Mouse (Mus musculus): ENCODE measurements around the gene Vmn1r103. TPM values are rescaled to one million over a fixed set of nuclear protein-coding genes. Genes with fewer than 3 reads are reported as not detected.
"Not testable (repeated sequence)": the region's sequence is repeated elsewhere in the genome, so short reads cannot be mapped to it uniquely, and the experiment has no call there.

The Vmn1r103 gene
- polyA plus RNA-seq (2015; fragmentation: Nextera tagmentation; extraction: Ambion mirVana), result not detected in 2 replicates

- not testable (repeated sequence) for H3K9me3 ChIP-seq (ENCODE audit: low read length); H3K36me3 ChIP-seq (replicated peaks; ENCODE audit: insufficient read depth, low read length); H3K27me3 ChIP-seq (ENCODE audit: insufficient read depth, low read length); H3K4me3 ChIP-seq (ENCODE audit: low read depth, low read length); H3K4me1 ChIP-seq (ENCODE audit: insufficient read depth); ATAC-seq; H3K4me2 ChIP-seq (ENCODE audit: low read depth, low read length); H3K9ac ChIP-seq (replicated peaks); DNase-seq; H3K27ac ChIP-seq (ENCODE audit: low read depth)
- WGBS (ENCODE audit: insufficient replicate concordance), result no CpG with 5 or more reads among the region's 3 CpGs
Observed at GRCm38 (mm10) chr7:20510434-20510833, at the start of gene Vmn1r103. Gene Vmn1r103 (minus strand): TSS chr7:20510534.

- H3K9me3 ChIP-seq (ENCODE audit: low read length); H3K9ac ChIP-seq (replicated peaks); H3K36me3 ChIP-seq (replicated peaks; ENCODE audit: insufficient read depth, low read length); H3K27me3 ChIP-seq (ENCODE audit: insufficient read depth, low read length); ATAC-seq; H3K27ac ChIP-seq (ENCODE audit: low read depth); H3K4me1 ChIP-seq (ENCODE audit: insufficient read depth); DNase-seq; H3K4me2 ChIP-seq (ENCODE audit: low read depth, low read length); H3K4me3 ChIP-seq (ENCODE audit: low read depth, low read length): not testable (repeated sequence)
- no CpG with 5 or more reads among the region's 1 CpGs for WGBS (ENCODE audit: insufficient replicate concordance)
Observed at GRCm38 (mm10) chr7:20545657-20546056, 35.3 kb upstream of the Vmn1r103 start, which contains the start of gene Gm5726. Gene Gm5726 (minus strand): TSS chr7:20545757.

GRCm38 (mm10) chr7:20533537-20533936, 23.2 kb upstream of the Vmn1r103 start, which contains the start of gene Vmn1r104:
Gene Vmn1r104 (plus strand): TSS chr7:20533837.
- H3K9ac ChIP-seq (replicated peaks); H3K27me3 ChIP-seq (ENCODE audit: insufficient read depth, low read length); H3K4me2 ChIP-seq (ENCODE audit: low read depth, low read length); H3K9me3 ChIP-seq (ENCODE audit: low read length); H3K4me1 ChIP-seq (ENCODE audit: insufficient read depth); H3K36me3 ChIP-seq (replicated peaks; ENCODE audit: insufficient read depth, low read length); ATAC-seq; DNase-seq; H3K4me3 ChIP-seq (ENCODE audit: low read depth, low read length); H3K27ac ChIP-seq (ENCODE audit: low read depth): not testable (repeated sequence)
- no CpG with 5 or more reads among the region's 3 CpGs for WGBS (ENCODE audit: insufficient replicate concordance)

- ATAC-seq; H3K9ac ChIP-seq (replicated peaks): not testable (repeated sequence)
Observed at GRCm38 (mm10) chr7:20474825-20475224, 35.5 kb downstream of the Vmn1r103 start, which contains the start of gene Gm10670. Gene Gm10670 (minus strand): TSS chr7:20474925.

More at GRCm38 (mm10) chr7:20474825-20475224, 35.5 kb downstream of the Vmn1r103 start, which contains the start of gene Gm10670:
- H3K4me1 ChIP-seq (ENCODE audit: insufficient read depth); H3K4me2 ChIP-seq (ENCODE audit: low read depth, low read length); H3K9me3 ChIP-seq (ENCODE audit: low read length); H3K27ac ChIP-seq (ENCODE audit: low read depth); H3K36me3 ChIP-seq (replicated peaks; ENCODE audit: insufficient read depth, low read length); H3K4me3 ChIP-seq (ENCODE audit: low read depth, low read length); H3K27me3 ChIP-seq (ENCODE audit: insufficient read depth, low read length); DNase-seq: not testable (repeated sequence)
- WGBS (ENCODE audit: insufficient replicate concordance), result no CpG with 5 or more reads among the region's 5 CpGs

Other genes with a start within 250 kb of the Vmn1r103 start
- gene Gm5890, start 247.7 kb downstream of the Vmn1r103 start, polyA plus RNA-seq (2015; fragmentation: Nextera tagmentation; extraction: Ambion mirVana), result not detected in 2 replicates
- gene Gm4133, start 176.5 kb downstream of the Vmn1r103 start, polyA plus RNA-seq (2015; fragmentation: Nextera tagmentation; extraction: Ambion mirVana), result not detected in 2 replicates
- not detected in 2 replicates for gene Gm5728, start 135.1 kb downstream of the Vmn1r103 start, polyA plus RNA-seq (2015; fragmentation: Nextera tagmentation; extraction: Ambion mirVana)
- gene Vmn1r100, start 92.6 kb downstream of the Vmn1r103 start, polyA plus RNA-seq (2015; fragmentation: Nextera tagmentation; extraction: Ambion mirVana), result not detected in 2 replicates
- gene Vmn1r101, start 67.9 kb downstream of the Vmn1r103 start, polyA plus RNA-seq (2015; fragmentation: Nextera tagmentation; extraction: Ambion mirVana), result not detected in 2 replicates
- not detected in 2 replicates for gene Gm10670, start 35.6 kb downstream of the Vmn1r103 start, polyA plus RNA-seq (2015; fragmentation: Nextera tagmentation; extraction: Ambion mirVana)
- not detected in 2 replicates for gene Vmn1r104, start 23.3 kb upstream of the Vmn1r103 start, polyA plus RNA-seq (2015; fragmentation: Nextera tagmentation; extraction: Ambion mirVana)
- not detected in 2 replicates for gene Gm5726, start 35.2 kb upstream of the Vmn1r103 start, polyA plus RNA-seq (2015; fragmentation: Nextera tagmentation; extraction: Ambion mirVana)
- not detected in 2 replicates for gene Gm4141, start 65.7 kb upstream of the Vmn1r103 start, polyA plus RNA-seq (2015; fragmentation: Nextera tagmentation; extraction: Ambion mirVana)
- not detected in 2 replicates for gene Gm4513, start 88.5 kb upstream of the Vmn1r103 start, polyA plus RNA-seq (2015; fragmentation: Nextera tagmentation; extraction: Ambion mirVana)
- gene Vmn1r107, start 158.4 kb upstream of the Vmn1r103 start, polyA plus RNA-seq (2015; fragmentation: Nextera tagmentation; extraction: Ambion mirVana), result not detected in 2 replicates
- not detected in 2 replicates for gene Vmn1r111, start 192.7 kb upstream of the Vmn1r103 start, polyA plus RNA-seq (2015; fragmentation: Nextera tagmentation; extraction: Ambion mirVana)
- gene Gm10668, start 220.1 kb upstream of the Vmn1r103 start, polyA plus RNA-seq (2015; fragmentation: Nextera tagmentation; extraction: Ambion mirVana), result not detected in 2 replicates

All from liver, postnatal 0 days (tissue).